19 mouse cellular contexts compared by ENCODE assay signal in the genomic region with DNA sequence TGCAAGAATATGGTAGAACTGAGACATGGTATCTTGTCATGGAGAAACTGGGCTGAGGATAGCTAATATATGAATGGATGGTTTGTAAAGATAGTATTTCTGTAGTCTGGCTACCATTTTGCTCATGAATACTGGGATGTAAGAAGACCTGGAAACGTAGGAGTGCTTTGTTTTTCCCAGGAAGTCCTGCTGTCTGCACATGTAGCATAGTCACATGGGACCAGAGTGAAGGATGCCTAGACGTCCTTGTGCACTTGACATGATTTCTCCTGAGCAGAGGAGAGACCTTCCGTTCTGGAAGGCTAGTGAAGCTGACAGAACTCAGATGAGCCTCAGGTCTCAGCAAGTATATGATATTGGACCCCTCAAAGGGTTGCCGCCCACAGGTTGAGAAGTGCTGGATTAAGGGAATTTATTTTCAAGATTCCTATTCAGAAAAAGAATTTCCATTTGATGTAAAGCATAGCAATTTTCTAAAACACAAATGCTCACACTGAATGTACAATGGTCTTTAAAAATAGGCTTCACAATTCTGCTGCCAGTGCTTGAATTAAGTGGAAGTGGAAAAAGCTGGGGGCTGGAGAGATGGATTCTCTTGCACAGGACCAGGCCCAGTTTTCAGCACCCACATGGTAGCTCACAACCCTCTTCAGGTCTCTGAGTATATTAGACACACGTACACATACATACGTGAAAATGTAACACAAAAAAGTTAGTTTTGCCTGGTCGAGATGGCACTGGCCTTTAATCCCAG. TPM values are rescaled to one million over a fixed set of nuclear protein-coding genes. Genes with fewer than 3 reads are reported as not detected.
"Had no signal": no experiment of that assay in that cellular context is flagged by ENCODE, and none has a peak within 500 bp of the region (broad histone marks: within the 10 kb centered on the region; RNA-seq: fewer than 3 reads in every experiment).

No protein-coding gene starts in this region.

- H3K27me3 ChIP-seq: limb, embryonic 12.5 days; limb, embryonic 15.5 days; midbrain, embryonic 13.5 days had no signal

- H3K4me3 ChIP-seq: limb, embryonic 12.5 days; limb, embryonic 15.5 days; liver, embryonic 15.5 days; midbrain, embryonic 13.5 days had no signal

- H3K4me2 ChIP-seq: limb, embryonic 12.5 days; limb, embryonic 15.5 days; liver, embryonic 11.5 days; liver, embryonic 15.5 days; midbrain, embryonic 13.5 days had no signal

- H3K27ac ChIP-seq: limb, embryonic 12.5 days; limb, embryonic 15.5 days; macrophage; midbrain, embryonic 13.5 days; stomach, postnatal 0 days had no signal

- ATAC-seq: midbrain, embryonic 13.5 days; midbrain, embryonic 16.5 days had no signal

- DNase-seq: kidney, adult 18-20 months; kidney, adult 9 months; kidney, postnatal 10 days; kidney, postnatal 36 days; left cerebral cortex, postnatal 4 days; lung, adult 2 months; thymus, adult 2 months; thymus, postnatal 14 days; thymus, postnatal 4 days had no signal

RNA-seq across cellular contexts. Expression of gene Rasl11a, which starts 6.7 kb away (rescaled TPM):
- total RNA-seq: megakaryocyte, adult 5-6 weeks; monocyte, adult 5-6 weeks had no signal
- polyA plus RNA-seq: macrophage had no signal
